ENCODE assay signal across 18 mouse cellular contexts in the genomic region with DNA sequence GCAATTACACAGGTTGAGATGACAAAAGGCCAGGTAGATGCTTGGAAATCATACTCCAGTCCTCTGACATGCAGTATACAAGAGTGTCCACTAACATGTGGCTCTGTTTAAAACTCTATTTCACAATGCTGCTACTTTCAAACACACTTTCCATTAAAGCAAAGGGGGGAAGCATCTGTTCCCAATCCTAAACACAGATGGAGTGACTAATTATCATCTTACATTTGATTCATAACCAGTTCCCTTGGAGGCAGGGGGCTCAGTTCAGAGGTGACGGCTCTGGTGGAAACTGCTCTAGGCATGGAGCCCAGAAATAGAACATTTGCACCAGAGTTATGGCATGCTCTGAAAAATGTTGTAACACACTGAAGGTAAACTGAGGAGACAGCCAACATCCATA. TPM values are rescaled to one million over a fixed set of nuclear protein-coding genes. Genes with fewer than 3 reads are reported as not detected.
A peak's percentile ranks its signal among the peaks of the same experiment; 100 is the strongest.
DNase-seq lines count a peak whose midpoint lies in the region; ATAC-seq and TF ChIP-seq lines count a peak whose summit lies in the region.
"Had no signal": no experiment of that assay in that cellular context is flagged by ENCODE, and none has a peak within 500 bp of the region (broad histone marks: within the 10 kb centered on the region; RNA-seq: fewer than 3 reads in every experiment).

No protein-coding gene starts in this region.

- H3K36me3 ChIP-seq in hindbrain, embryonic 16.5 days (ENCODE audit: control insufficient read depth, insufficient read depth, low read length), result no peaks in the 10 kb centered on the region
- H3K36me3 ChIP-seq in hindbrain, embryonic 10.5 days, result no peaks in the 10 kb centered on the region
- no peaks in the 10 kb centered on the region for H3K36me3 ChIP-seq in stomach, embryonic 14.5 days (ENCODE audit: control insufficient read depth, insufficient read depth, low read length)
- H3K36me3 ChIP-seq in stomach, postnatal 0 days (ENCODE audit: control insufficient read depth, insufficient read depth, low read length), result no peaks in the 10 kb centered on the region
- H3K36me3 ChIP-seq in embryonic facial prominence, embryonic 13.5 days, result no peaks in the 10 kb centered on the region
- H3K36me3 ChIP-seq: heart, embryonic 13.5 days; midbrain, embryonic 10.5 days had no signal

- no peaks in the 10 kb centered on the region for H3K9me3 ChIP-seq in hindbrain, embryonic 16.5 days (ENCODE audit: control insufficient read depth, low read length)
- H3K9me3 ChIP-seq in hindbrain, embryonic 10.5 days, result no peaks in the 10 kb centered on the region
- H3K9me3 ChIP-seq in stomach, embryonic 14.5 days (ENCODE audit: control insufficient read depth, low read depth, low read length), result no peaks in the 10 kb centered on the region
- H3K9me3 ChIP-seq in stomach, postnatal 0 days (ENCODE audit: control insufficient read depth, low read length), result no peaks in the 10 kb centered on the region
- H3K9me3 ChIP-seq in embryonic facial prominence, embryonic 13.5 days, result no peaks in the 10 kb centered on the region
- H3K9me3 ChIP-seq: heart, embryonic 13.5 days; midbrain, embryonic 10.5 days had no signal

- no peak overlapping the region for H3K27ac ChIP-seq in hindbrain, embryonic 16.5 days (ENCODE audit: low read depth, low read length)
- H3K27ac ChIP-seq in hindbrain, embryonic 10.5 days, result no peak overlapping the region
- H3K27ac ChIP-seq in stomach, embryonic 14.5 days (ENCODE audit: low read length), result no peak overlapping the region
- H3K27ac ChIP-seq in stomach, postnatal 0 days (replicated peaks), result no peak overlapping the region
- no peak overlapping the region for H3K27ac ChIP-seq in embryonic facial prominence, embryonic 13.5 days
- H3K27ac ChIP-seq: heart, embryonic 13.5 days; midbrain, embryonic 10.5 days had no signal

- no peak overlapping the region for H3K4me3 ChIP-seq in hindbrain, embryonic 16.5 days (ENCODE audit: low read length)
- H3K4me3 ChIP-seq in hindbrain, embryonic 10.5 days, result no peak overlapping the region
- no peak overlapping the region for H3K4me3 ChIP-seq in stomach, embryonic 14.5 days (ENCODE audit: low read depth, low read length)
- no peak overlapping the region for H3K4me3 ChIP-seq in stomach, postnatal 0 days (ENCODE audit: low read depth, low read length)
- no peak overlapping the region for H3K4me3 ChIP-seq in embryonic facial prominence, embryonic 13.5 days
- H3K4me3 ChIP-seq: heart, embryonic 13.5 days; midbrain, embryonic 10.5 days had no signal

- no peak overlapping the region for H3K4me2 ChIP-seq in hindbrain, embryonic 16.5 days (ENCODE audit: low read length)
- H3K4me2 ChIP-seq in stomach, embryonic 14.5 days (replicated peaks; ENCODE audit: low read depth, low read length), result no peak overlapping the region
- no peak overlapping the region for H3K4me2 ChIP-seq in stomach, postnatal 0 days (replicated peaks; ENCODE audit: low read depth)
- no peak overlapping the region for H3K4me2 ChIP-seq in embryonic facial prominence, embryonic 13.5 days
- H3K4me2 ChIP-seq: heart, embryonic 13.5 days had no signal

- ATAC-seq in hindbrain, embryonic 16.5 days, result 0 out of 2 replicates have a peak, but pooled peaks have one; percentile 30
- peak; percentile 42; the same call in 1 of the 2 replicates for ATAC-seq in stomach, embryonic 14.5 days (ENCODE audit: insufficient number of reproducible peaks, insufficient read depth, low FRiP score, low read depth)
- no peak for ATAC-seq in stomach, postnatal 0 days (ENCODE audit: low FRiP score, low TSS enrichment)
- ATAC-seq in embryonic facial prominence, embryonic 13.5 days (ENCODE audit: insufficient number of reproducible peaks, insufficient read depth, low FRiP score, low TSS enrichment, low read depth), result 0 out of 2 replicates have a peak, but pooled peaks have one; percentile 56
- ATAC-seq: CD4-positive, CD25-positive, alpha-beta regulatory T cell, adult 4 months; lung, postnatal 0 days had no signal

- no peak for TF ChIP-seq CTCF in stomach, postnatal 0 days (IDR thresholded peaks at IDR 0.05; ENCODE audit: low read depth)

- H3K27me3 ChIP-seq in hindbrain, embryonic 16.5 days (replicated peaks; ENCODE audit: control insufficient read depth, insufficient read depth, low read length), result no peaks in the 10 kb centered on the region
- H3K27me3 ChIP-seq in hindbrain, embryonic 10.5 days (ENCODE audit: insufficient read depth, poor library complexity, severe bottlenecking), result peaks cover under 1% of the 10 kb centered on the region; the same call in 1 of the 2 replicates
- H3K27me3 ChIP-seq in stomach, embryonic 14.5 days (ENCODE audit: control insufficient read depth, insufficient read depth, low read length), result no peaks in the 10 kb centered on the region
- no peaks in the 10 kb centered on the region for H3K27me3 ChIP-seq in stomach, postnatal 0 days (ENCODE audit: control insufficient read depth, insufficient read depth, low read length)
- H3K27me3 ChIP-seq in embryonic facial prominence, embryonic 13.5 days, result peaks cover under 1% of the 10 kb centered on the region; the same call in 1 of the 2 replicates

- no peak for DNase-seq in hindbrain, embryonic 10.5 days (ENCODE audit: low spot score)
- no peak for DNase-seq in stomach, postnatal 0 days (ENCODE audit: low spot score)
- DNase-seq in mesoderm, embryonic 11.5 days (ENCODE audit: low read depth, low spot score), result peak; percentile 10
- DNase-seq in cerebellum, adult 18-20 months, result no peak
- DNase-seq in right cerebral cortex, postnatal 25 days, result no peak
- DNase-seq: adrenal gland, postnatal 10 days; cerebellum, adult 9-11 months; kidney, adult 9 months; thymus, postnatal 4 days had no signal

- no peak for TF ChIP-seq EP300 in stomach, postnatal 0 days (optimal IDR thresholded peaks at IDR 0.05)

- H3K4me1 ChIP-seq in hindbrain, embryonic 16.5 days (ENCODE audit: control insufficient read depth, insufficient read depth, low read depth, low read length), result no peaks in the 10 kb centered on the region
- H3K4me1 ChIP-seq in hindbrain, embryonic 10.5 days (replicated peaks), result no peaks in the 10 kb centered on the region
- no peaks in the 10 kb centered on the region for H3K4me1 ChIP-seq in stomach, embryonic 14.5 days (ENCODE audit: control insufficient read depth, insufficient read depth, low read length)
- H3K4me1 ChIP-seq in stomach, postnatal 0 days (replicated peaks; ENCODE audit: control insufficient read depth, insufficient read depth), result no peaks in the 10 kb centered on the region
- peaks cover 6% of the 10 kb centered on the region; the same call in 1 of the 2 replicates for H3K4me1 ChIP-seq in embryonic facial prominence, embryonic 13.5 days
- H3K4me1 ChIP-seq: heart, embryonic 13.5 days; midbrain, embryonic 10.5 days had no signal

- no peak overlapping the region for H3K9ac ChIP-seq in hindbrain, embryonic 16.5 days (ENCODE audit: low read depth, low read length)
- H3K9ac ChIP-seq in stomach, embryonic 14.5 days (replicated peaks; ENCODE audit: low read depth, low read length), result no peak overlapping the region
- H3K9ac ChIP-seq in stomach, postnatal 0 days (ENCODE audit: low read length), result no peak overlapping the region
- no peak overlapping the region for H3K9ac ChIP-seq in embryonic facial prominence, embryonic 13.5 days
- H3K9ac ChIP-seq: heart, embryonic 13.5 days had no signal

- 58% methylated on average over 1 of the region's 1 CpGs for WGBS in hindbrain, embryonic 16.5 days
- WGBS in hindbrain, embryonic 10.5 days, result 50% methylated on average over 1 of the region's 1 CpGs
- WGBS in stomach, embryonic 14.5 days, result 55% methylated on average over 1 of the region's 1 CpGs
- WGBS in stomach, postnatal 0 days, result 47% methylated on average over 1 of the region's 1 CpGs
- 28% methylated on average over 1 of the region's 1 CpGs for WGBS in embryonic facial prominence, embryonic 13.5 days

RNA-seq across cellular contexts. Expression of a gene that starts 7.8 kb away (rescaled TPM):
- polyA plus RNA-seq in hindbrain, embryonic 16.5 days (2015; fragmentation: Nextera tagmentation; extraction: Ambion mirVana), result 28.5 and 29.4 TPM in 2 replicates
- polyA plus RNA-seq in hindbrain, embryonic 10.5 days (2016; fragmentation: Nextera tagmentation; extraction: Ambion mirVana), result 1.3 and 2.5 TPM in 2 replicates
- polyA plus RNA-seq in stomach, embryonic 14.5 days (2014; fragmentation: Nextera tagmentation; extraction: Ambion mirVana), result 2.3 and 2.8 TPM in 2 replicates
- polyA plus RNA-seq in stomach, postnatal 0 days (2015; fragmentation: Nextera tagmentation; extraction: Ambion mirVana), result 0.41 and 0.62 TPM in 2 replicates
- 2.2 and 2.7 TPM in 2 replicates for polyA plus RNA-seq in embryonic facial prominence, embryonic 13.5 days (2015; fragmentation: Nextera tagmentation; extraction: Ambion mirVana)
- polyA plus RNA-seq: liver, adult 2 months; spleen, adult 2 months had no signal
